Mouse (Mus musculus) thymus, adult 2 months (tissue): ENCODE data around the gene Slc9a2. TPM values are rescaled to one million over a fixed set of nuclear protein-coding genes. Genes with fewer than 3 reads are reported as not detected.

ENCODE experiments used
- DNase-seq: peaks from one replicate; pipeline ENCODE4 v3.0.0; 2021
- H3K27ac ChIP-seq: fragments of 200-500 bp; 2 replicates; pipeline ENCODE4 v1.5.1; 2012; ENCODE audit warnings: low read length, control low read depth; ENCODE audit not compliant: control insufficient read depth, insufficient read depth
- H3K27me3 ChIP-seq: fragments of 200-500 bp; 2 replicates; pipeline ENCODE4 v1.6.1; 2012; ENCODE audit warnings: mild to moderate bottlenecking, low read length, moderate library complexity, mixed read lengths; ENCODE audit not compliant: control insufficient read depth, insufficient read depth
- H3K36me3 ChIP-seq: fragments of 200-500 bp; 2 replicates; pipeline ENCODE4 v1.6.1; 2012; ENCODE audit warnings: mild to moderate bottlenecking, low read length, moderate library complexity; ENCODE audit not compliant: control insufficient read depth, insufficient read depth
- H3K4me1 ChIP-seq: fragments of 200-500 bp; replicated peaks from 2 replicates; pipeline ENCODE4 v1.6.1; 2012; ENCODE audit warnings: low read length; ENCODE audit not compliant: control insufficient read depth, insufficient read depth
- H3K4me3 ChIP-seq: fragments of 200-500 bp; 2 replicates; pipeline ENCODE4 v1.5.1; 2012; ENCODE audit warnings: mild to moderate bottlenecking, low read length, control low read depth, moderate library complexity; ENCODE audit not compliant: control insufficient read depth, insufficient read depth
- CTCF ChIP-seq: fragments of 200-500 bp; IDR thresholded peaks from 2 replicates; pipeline ENCODE4 v1.5.1; 2012; ENCODE audit warnings: mild to moderate bottlenecking, control low read depth, low read length, moderate library complexity, borderline replicate concordance; ENCODE audit not compliant: control insufficient read depth, poor library complexity, insufficient read depth; ENCODE audit errors: extremely low read depth
- POLR2A ChIP-seq: fragments of 200-500 bp; IDR thresholded peaks from 2 replicates; pipeline ENCODE4 v1.6.1; 2012; ENCODE audit warnings: mild to moderate bottlenecking, low read length, control low read depth, moderate library complexity; ENCODE audit not compliant: control insufficient read depth, poor library complexity, insufficient read depth; ENCODE audit errors: extremely low read depth
- WGBS: fragments of 180-500 bp; shearing (Covaris S2); methylation state at CpG from one replicate; pipeline ENCODE4 v1.1.7; 2018; 5-methylcytosine and 5-hydroxymethylcytosine counted together
- polyA plus RNA-seq: library from polyadenylated mRNA; depleted of rRNA; stranded (reverse); fragments of >200 nt; gene quantifications from 2 replicates; pipeline ENCODE4 v1.2.3, GENCODE M21; 2012

Gene Slc9a2
- polyA plus RNA-seq, 1 experiment = 7.8 TPM

GRCm38 (mm10) chr1:40771196-40771970 is 91.0 kb downstream of the Slc9a2 start:
- Histone ChIP-seq H3K4me3 (no peak overlapping the region), H3K27ac (no peak overlapping the region), H3K27me3 (no peaks in the 10 kb centered on the region), H3K4me1 (no peaks in the 10 kb centered on the region), H3K36me3 (no peaks in the 10 kb centered on the region)
- 97% methylated on average over 7 of the region's 7 CpGs for WGBS
- no peak for DNase-seq
- TF ChIP-seq POLR2A = no peak
- no peak for TF ChIP-seq CTCF

GRCm38 (mm10) chr1:40773234-40773633 is 92.9 kb downstream of the Slc9a2 start:
- no peak overlapping the region for H3K4me3 ChIP-seq
- no peaks in the 10 kb centered on the region for H3K4me1 ChIP-seq
- WGBS = 95% methylated on average over 5 of the region's 5 CpGs
- H3K27me3 ChIP-seq = no peaks in the 10 kb centered on the region
- H3K36me3 ChIP-seq = no peaks in the 10 kb centered on the region
- H3K27ac ChIP-seq = no peak overlapping the region
- TF ChIP-seq CTCF (no peak), POLR2A (no peak)
- DNase-seq = no peak

- TF ChIP-seq CTCF = no peak
- TF ChIP-seq POLR2A = no peak
- WGBS = 97% methylated on average over 10 of the region's 10 CpGs
- DNase-seq = no peak
- Histone ChIP-seq H3K36me3 (no peaks in the 10 kb centered on the region), H3K27ac (no peak overlapping the region), H3K4me1 (no peaks in the 10 kb centered on the region), H3K27me3 (no peaks in the 10 kb centered on the region), H3K4me3 (no peak overlapping the region)
Measured at GRCm38 (mm10) chr1:40774040-40774439, 93.7 kb downstream of the Slc9a2 start.

- Histone ChIP-seq H3K4me3 (no peak overlapping the region), H3K27me3 (no peaks in the 10 kb centered on the region), H3K4me1 (no peaks in the 10 kb centered on the region), H3K27ac (no peak overlapping the region), H3K36me3 (no peaks in the 10 kb centered on the region)
- TF ChIP-seq CTCF (no peak), POLR2A (no peak)
- 91% methylated on average over 2 of the region's 2 CpGs for WGBS
- no peak for DNase-seq
Measured at GRCm38 (mm10) chr1:40776102-40776501, 95.7 kb downstream of the Slc9a2 start.

- H3K36me3 ChIP-seq = no peaks in the 10 kb centered on the region
- no peaks in the 10 kb centered on the region for H3K4me1 ChIP-seq
- H3K27ac ChIP-seq = no peak overlapping the region
- no peaks in the 10 kb centered on the region for H3K27me3 ChIP-seq
- WGBS = 94% methylated on average over 3 of the region's 3 CpGs
- no peak for DNase-seq
- H3K4me3 ChIP-seq = no peak overlapping the region
- TF ChIP-seq CTCF (no peak), POLR2A (no peak)
Measured at GRCm38 (mm10) chr1:40776763-40777162, 96.4 kb downstream of the Slc9a2 start.

GRCm38 (mm10) chr1:40783450-40783849 is 103.1 kb downstream of the Slc9a2 start:
- H3K4me1 ChIP-seq = no peaks in the 10 kb centered on the region
- 96% methylated on average over 7 of the region's 7 CpGs for WGBS
- H3K4me3 ChIP-seq = no peak overlapping the region
- H3K36me3 ChIP-seq = no peaks in the 10 kb centered on the region
- no peak for DNase-seq
- H3K27ac ChIP-seq = no peak overlapping the region
- no peaks in the 10 kb centered on the region for H3K27me3 ChIP-seq
- TF ChIP-seq POLR2A (no peak), CTCF (no peak)

- Histone ChIP-seq H3K4me1 (no peaks in the 10 kb centered on the region), H3K27me3 (no peaks in the 10 kb centered on the region), H3K36me3 (no peaks in the 10 kb centered on the region), H3K27ac (no peak overlapping the region), H3K4me3 (no peak overlapping the region)
- no peak for TF ChIP-seq POLR2A
- no peak for TF ChIP-seq CTCF
- WGBS = 96% methylated on average over 9 of the region's 9 CpGs
- no peak for DNase-seq
Measured at GRCm38 (mm10) chr1:40784306-40784705, 103.9 kb downstream of the Slc9a2 start.
